Mouse (Mus musculus) lung, postnatal 0 days (tissue): ENCODE data around the gene Npy2r.

Experiments
- CTCF ChIP-seq: IDR thresholded peaks from 2 replicates; pipeline ENCODE4 v1.5.1; 2016; ENCODE audit warnings: antibody characterized with exemption, mild to moderate bottlenecking
- EP300 ChIP-seq: IDR thresholded peaks from 2 replicates; pipeline ENCODE4 v1.6.1; 2016; ENCODE audit warnings: antibody characterized with exemption, mild to moderate bottlenecking, control low read depth

DNA sequence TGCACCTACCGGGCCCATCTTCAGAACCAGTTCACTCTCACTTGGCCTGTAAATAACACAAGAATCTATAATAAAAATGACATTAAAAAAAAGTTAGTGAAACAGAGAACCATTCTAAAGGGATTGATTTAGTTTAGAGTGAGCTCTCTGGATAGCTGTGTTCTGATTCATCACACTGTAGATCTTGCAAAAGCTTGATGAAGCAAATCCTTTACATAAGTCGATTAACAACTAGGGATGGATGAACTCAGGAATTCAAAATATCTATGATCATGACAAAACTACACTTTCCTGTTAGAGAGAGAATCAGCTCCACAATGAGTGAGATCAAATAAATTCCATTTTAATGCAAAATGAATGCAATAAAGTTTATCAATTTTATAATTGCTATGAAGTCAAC lies 6.4 kb downstream of the Npy2r start:
- no peak for TF ChIP-seq EP300
- TF ChIP-seq CTCF = no peak
